Mouse (Mus musculus) gastrocnemius, postnatal 36 days (tissue): ENCODE measurements at regions not wholly inside any gene's neighbourhood (a gene's known extent, or its start where the extent isn't known, plus 50 kb on each side); places are given as distances from the start of the nearest gene placed in this dataset.

Source experiments
- DNase-seq, 2 experiments: peaks; one replicate each; pipeline ENCODE4 v3.0.0; 2022
- intact Hi-C: fragments of 180-260 bp; cut with DNase I; formaldehyde crosslinking; loops from one replicate; pipeline ENCODE4 v1.15.1; 2025

DNA sequence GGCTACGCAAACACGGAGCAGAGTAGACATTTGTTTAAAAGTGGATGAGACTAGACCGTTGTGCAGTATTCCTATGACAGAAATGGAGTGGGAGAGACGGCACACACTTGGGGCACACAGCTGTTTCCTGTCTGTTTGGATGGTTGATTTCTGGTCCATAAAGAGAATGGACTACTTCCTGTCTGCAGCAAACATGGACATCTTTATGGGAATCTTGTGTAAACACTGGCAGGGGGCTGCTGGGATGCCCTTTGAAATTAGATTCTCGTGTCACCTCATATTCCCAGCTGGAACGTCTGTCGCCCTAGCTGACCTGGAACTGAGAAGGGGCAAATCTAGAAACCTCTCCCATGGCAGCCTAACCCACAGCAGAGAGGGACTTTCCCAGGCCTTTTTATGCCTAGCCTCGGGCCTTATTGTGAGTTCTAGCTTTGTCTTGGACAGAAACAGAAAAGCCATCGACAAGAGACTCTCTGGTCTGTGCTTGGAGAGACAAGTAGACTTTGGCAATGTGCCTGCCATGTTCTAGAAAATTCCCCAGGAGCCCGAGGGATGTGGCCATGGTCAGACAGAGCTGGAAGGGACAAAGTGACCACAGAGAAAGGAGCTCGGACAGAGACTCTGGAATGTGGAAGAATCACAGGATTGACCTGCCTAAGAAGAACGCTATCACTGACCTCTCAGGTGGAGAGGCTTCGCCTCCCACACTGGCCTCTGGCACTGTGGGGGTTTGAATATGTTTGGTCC, 107.5 kb downstream of the Mis18a start:
- DNase-seq = no peak
- intact Hi-C loops = no loop called here

DNA sequence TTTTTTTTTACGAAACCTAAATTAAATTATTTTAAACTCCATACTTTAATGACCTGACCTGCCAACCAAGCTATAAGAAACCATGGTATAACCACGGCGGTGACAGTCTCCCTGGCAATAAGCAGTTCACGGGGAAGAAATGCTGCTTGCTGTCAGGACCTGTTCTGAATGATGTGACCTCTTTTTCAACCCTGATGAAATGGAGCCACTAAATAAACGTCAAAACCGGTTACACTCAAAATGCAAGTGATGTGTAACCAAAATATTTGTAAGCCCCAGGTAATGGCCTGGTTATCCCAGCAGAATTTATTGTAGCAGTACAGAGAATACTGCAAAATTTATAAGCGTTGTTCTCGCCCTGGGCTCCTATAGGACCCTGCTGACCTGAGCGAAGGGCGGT, 111.4 kb downstream of the Mis18a start:
- intact Hi-C loops = no loop called here
- DNase-seq = no peak

DNA sequence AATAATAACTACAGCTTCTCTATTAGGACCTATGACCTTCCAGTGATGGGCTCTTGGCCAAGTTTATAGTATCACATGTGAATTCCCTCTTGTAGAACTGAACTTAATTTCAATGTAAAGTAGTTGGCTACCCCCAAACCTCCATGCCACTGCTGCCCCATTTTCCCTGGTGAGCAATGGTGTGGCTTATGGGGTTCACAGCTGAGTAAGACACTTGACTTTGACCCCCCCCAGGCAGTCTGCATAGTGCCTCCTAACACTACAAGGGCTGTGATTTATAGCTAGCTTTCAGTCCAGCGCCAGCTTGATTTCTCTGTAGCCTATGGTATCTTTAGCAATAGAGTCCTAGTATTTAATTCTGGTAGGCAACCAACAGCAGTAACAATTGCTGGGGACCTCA, 113.1 kb downstream of the Mis18a start:
- intact Hi-C loops = no loop called here
- DNase-seq = no peak

DNA sequence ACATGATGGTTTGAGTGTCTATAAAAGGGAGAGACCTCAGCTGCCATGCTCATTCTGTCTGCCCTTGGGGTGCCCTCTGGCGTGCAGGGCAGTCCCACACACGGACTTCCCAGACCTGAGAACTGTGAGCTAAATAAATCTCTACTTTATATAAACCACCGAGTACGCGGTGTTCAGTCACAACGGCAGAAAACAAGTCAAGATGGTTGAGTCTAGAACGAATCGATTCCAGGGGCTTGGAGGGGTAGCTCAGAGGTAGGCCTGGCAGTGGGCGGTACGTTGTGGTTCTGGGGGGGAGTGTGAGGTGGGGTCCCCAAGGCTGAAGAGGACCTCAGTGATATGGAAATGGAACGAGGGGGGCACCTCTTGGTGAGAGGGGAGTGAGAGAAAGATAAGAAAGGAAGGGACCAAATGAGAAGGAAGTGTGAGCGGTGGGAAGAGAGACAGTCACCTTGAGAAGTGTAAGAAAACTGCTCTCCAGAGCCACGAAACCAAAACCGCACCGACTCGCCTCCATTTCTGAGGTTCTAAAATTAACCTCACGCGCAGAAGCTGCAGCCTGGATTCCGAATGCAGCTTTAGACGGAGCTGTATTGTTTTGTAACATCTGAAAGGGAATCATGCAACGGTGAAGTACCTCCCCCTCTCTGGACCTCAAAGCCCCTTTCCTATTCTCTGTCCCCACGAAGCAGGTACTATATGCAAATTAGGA, 117.0 kb downstream of the Mis18a start:
- intact Hi-C loops = no loop called here
- no peak for DNase-seq

DNA sequence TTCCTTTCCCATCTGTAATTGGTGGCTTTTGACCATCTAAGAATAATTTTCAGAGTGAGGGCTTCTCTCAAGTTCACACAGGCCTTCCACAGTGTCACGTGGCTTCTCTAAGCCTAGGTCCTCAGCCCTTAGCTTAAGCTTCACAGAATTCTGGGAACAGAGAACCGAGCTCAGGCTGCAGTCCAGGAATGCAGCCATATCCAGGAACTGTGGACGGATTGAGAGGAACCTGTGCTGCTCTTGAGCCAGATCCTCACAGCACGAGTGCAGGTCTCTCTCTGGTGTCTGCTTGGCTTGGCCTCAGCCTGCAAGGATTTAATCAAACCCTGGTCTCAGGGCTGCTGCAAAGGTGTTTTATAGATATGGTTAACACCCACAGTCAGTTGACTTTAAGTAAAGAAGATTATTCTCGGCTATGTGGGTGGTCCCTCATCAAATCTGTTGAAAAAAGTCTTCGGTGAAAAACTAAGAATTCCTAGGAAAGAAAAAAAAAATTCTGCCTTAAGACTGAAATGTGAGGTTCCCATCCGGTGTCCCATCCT, 127.8 kb downstream of the Mis18a start:
- DNase-seq = no peak
- intact Hi-C loops = no loop called here

DNA sequence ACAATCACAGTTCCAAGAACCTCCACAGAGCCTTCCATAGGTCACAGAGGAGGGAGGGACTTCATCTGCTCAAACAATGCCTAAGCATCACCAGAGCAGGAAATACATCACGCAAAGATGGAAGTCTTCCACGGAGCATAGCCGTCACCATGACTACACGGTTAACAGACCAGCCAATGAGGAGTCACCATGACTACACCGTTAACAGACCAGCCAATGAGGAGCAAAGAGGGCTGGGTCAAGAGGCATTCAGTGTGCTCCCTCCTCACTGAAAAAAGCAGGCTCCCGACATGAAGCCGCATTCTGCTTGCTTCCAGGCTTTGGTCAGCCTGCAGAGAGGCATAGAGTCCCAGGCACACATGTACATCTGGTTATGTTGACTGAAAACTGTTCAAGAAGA, 128.5 kb downstream of the Mis18a start:
- no peak for DNase-seq
- intact Hi-C loops = no loop called here

DNA sequence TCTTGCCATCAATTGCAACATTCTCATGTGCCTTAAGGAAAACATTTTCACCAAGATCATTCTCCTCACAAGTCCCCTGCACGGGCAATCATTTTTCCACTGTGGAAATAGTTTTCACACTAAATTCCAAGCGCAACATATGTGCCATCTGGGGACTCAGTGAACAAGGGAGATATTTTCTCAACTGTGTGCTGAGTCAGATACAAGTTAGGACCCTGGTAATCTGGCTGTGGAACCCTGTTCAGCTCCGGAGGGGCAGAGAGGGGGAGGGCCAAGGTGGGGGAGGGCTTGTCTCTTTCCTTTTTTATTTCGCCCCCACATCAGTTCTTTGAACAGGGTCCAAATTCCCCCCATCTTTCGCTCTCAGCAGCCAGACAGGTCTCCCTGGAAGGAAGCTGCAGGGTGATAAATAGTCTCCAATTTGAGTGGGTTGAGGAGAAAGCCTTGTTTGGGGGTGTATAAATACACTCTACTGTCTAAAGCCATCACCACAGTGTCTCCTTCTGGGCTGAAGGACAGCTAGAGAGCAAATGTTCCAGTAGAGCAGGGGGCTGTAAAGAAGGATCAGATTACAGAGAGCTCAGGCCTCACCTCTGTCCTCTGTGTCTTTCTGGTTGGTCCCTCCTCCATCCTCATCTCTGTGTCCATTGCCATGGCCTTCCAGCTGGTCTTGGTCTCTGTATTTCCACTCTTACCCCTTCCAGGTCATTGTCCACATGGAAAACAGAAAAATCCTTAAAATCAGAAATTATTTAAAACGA, 134.3 kb downstream of the Mis18a start:
- no peak for DNase-seq
- intact Hi-C loops = no loop called here

DNA sequence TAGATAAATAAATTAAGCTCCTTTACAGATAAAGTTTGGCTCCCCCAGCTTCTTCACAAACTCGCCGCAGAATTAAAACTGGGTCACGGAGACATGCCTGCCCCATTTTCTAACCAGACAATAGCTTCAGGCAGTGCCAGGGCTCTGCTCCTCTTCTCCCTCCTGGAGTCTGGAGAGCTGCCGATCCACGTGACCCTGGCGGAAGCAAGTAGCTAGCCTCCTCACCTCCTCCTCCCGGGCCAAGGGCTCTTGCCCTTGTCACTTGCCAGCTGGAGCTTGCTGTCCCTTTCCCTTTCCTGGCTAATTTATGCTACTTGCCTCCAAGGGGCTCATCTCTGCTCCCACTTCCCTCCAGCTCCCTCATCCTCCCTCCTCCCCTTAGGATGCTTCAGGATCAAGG, 142.0 kb downstream of the Mis18a start:
- intact Hi-C loops = no loop called here
- no peak for DNase-seq

DNA sequence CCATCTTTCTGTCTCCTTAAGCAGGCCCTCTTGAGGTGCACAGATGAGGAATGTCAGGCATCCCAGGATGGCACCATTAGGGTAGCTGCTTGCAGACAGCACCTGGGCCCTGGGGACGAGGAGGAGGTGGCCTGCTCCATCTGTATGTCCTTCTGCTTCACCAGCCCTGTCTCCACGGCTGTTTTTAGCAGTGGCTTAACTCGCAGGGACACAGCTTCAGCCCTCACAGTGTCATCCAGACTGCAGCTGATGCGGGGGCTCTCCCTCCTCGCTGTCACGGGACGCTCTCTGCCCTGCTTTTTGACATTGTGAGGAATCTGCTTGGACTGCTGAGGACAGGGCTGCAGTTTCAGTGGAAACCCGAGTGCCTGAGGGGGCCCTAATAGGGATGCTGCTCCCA, 146.8 kb downstream of the Mis18a start:
- no peak for DNase-seq
- intact Hi-C loops = no loop called here

DNA sequence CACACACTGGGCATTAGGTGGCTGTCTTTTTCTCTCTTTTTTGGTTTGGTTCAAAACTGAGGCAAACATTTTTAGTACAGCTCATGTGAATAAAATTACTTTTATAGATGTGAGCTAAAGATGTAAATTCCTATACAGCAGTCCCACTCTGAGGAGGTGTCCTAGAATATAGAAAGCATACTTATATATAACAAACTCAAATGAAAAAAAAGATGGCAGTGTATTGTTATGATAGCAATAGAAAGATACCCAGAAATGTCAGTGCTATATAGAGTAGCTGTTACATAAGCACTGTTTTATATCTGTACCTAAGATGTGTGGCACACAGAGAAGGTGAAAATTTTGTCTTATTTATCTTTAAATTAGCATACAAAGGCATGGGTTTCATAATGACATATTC, 156.1 kb downstream of the Mis18a start:
- intact Hi-C loops = no loop called here

DNA sequence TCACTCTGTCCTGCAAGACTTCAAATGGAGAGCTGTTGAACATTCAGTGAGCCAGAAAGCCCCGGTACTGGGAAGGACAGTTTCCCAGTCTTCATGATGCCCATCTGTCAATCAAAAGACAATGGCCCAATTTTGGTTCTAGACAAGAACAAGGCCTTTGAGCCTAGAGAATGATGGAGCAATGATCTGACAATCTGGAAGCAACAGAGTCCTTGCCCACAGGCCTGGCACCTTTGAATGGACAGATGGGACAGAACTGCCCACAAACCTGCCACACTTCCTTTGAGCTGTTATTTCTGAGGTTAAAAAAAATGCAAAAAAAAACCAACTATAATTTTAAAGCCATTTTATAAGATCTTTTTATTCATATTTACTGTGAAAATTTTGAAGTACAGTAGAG, 157.4 kb downstream of the Mis18a start:
- intact Hi-C loops = no loop called here
- DNase-seq = no peak

More for the DNA sequence above, 156.1 kb downstream of the Mis18a start:
- DNase-seq = no peak

DNA sequence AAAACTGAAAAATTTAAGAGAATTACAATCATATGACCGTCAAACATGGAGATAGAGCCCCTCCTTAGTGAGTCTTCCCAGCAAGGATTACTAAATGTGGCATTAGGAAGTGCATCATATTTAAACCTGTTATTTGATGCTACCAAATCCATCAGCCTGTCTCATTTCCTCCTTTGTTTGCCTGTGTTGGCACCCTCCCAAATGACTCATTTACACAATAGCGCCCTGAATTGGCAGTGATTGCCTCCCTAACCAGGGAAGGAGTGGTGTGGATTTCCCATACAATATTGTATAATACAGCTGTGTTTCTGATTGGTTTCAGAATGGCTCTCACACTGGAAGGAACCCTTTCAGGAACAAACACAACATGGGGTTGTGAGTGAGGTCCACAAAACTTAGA, 162.0 kb downstream of the Mis18a start:
- no peak for DNase-seq

DNA sequence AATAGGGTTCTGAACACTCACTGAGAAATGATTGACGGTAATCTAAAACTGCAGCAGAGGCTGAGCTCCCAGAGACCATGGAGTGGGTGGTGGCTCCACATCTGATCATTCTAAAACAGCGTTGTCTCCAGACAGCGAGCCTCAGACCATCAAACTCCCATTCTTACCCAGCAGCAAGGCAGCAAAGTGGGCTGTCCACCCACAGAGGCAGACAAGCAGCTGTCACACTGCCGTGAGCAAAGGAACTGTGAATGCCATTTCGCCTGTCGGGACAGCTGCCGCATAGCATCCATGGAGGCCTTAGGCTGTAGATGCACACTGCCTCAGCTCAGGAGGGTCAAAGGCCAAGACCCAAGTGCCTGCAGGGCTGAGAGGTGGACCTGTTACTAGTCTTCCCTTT, 167.3 kb downstream of the Hunk start:
- intact Hi-C loops = no loop called here
- DNase-seq = no peak

More for the DNA sequence above, 162.0 kb downstream of the Mis18a start:
- intact Hi-C loops = no loop called here

DNA sequence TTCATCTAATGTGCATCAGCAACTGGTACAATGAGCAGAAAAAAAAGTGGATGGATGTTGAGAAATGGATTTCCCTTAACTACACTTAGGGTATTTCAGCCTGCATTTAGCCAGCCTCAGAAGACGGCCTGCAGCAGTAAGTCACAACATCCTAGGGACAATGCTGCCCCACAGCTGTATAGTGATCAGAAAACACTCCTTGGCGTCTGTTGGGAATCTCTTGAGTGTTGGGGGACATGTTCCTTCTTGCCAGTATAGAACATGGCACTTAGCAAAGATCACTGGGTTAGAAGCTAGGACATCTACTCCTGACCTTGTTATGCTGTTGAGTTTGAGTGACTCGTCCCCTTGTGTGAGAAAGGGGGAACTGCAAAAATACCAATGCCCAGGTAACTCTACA, 165.2 kb downstream of the Hunk start:
- intact Hi-C loops = no loop called here

DNA sequence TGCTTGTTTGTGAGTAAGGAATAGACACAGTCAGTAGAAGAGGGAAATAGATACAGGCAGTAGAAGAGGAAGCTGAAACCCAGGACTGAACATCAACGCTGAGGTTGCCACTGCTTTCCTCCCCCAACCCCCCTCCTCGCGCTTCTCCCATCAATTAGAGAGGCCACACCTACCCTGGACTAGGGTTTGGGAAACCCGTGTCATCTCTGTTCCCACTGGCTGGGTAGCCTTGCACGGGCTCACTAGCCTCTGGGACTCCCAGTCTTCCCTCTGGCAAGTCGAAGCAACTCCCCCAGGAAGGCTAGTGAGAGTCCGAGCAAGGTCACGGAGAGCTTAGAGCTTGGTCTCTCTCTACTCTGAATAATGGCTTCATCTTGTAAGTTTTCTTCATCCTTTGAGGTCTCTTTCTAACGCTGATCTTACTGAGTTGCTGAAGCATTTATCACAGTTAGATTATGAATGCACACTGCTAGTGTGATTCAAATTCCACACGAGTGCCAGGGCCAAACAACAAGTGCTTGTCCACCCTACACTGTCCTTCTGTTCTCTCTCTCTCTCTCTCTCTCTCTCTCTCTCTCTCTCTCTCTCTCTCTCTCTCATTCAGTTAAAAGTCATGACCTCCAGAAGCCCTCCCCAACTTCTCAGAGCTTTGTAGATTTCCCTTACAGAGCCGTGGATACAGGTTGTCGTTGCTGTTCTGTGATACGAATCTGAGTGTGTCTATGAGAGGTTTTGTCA, 164.4 kb downstream of the Hunk start:
- DNase-seq = no peak
- intact Hi-C loops = no loop called here

More for the DNA sequence above, 165.2 kb downstream of the Hunk start:
- no peak for DNase-seq
